Mouse (Mus musculus) liver, adult 2 months (tissue): ENCODE results near the gene Sphk2.

Source experiments
- CTCF ChIP-seq: fragments of 200-500 bp; IDR thresholded peaks from 2 replicates; pipeline ENCODE4 v1.5.1; 2011; ENCODE audit warnings: low read depth, low read length, control low read depth
- POLR2A ChIP-seq: fragments of 200-500 bp; IDR thresholded peaks from 2 replicates; pipeline ENCODE4 v1.6.1; 2011; ENCODE audit warnings: low read length, control low read depth; ENCODE audit not compliant: insufficient read depth; ENCODE audit errors: extremely low read depth

- TF ChIP-seq CTCF, result no peak
- TF ChIP-seq POLR2A, result peak; percentile 87
These were observed 11.0 kb downstream of the Sphk2 start for GRCm38 (mm10) chr7:45706721-45707241.
